Mouse (Mus musculus) liver, postnatal 0 days (tissue): ENCODE measurements around the gene Slc12a9. TPM values are rescaled to one million over a fixed set of nuclear protein-coding genes. Genes with fewer than 3 reads are reported as not detected.

ENCODE experiments used
- ATAC-seq: fragments of 200-750 bp; cut with Nextera tagmentation; 2 replicates; pipeline ENCODE4 v1.8.0; 2017; ENCODE audit warnings: mild to moderate bottlenecking, moderate library complexity
- DNase-seq: peaks from one replicate; pipeline ENCODE4 v3.0.0-alpha.2; 2016
- H3K27ac ChIP-seq: fragments of 300-500 bp; sonication (generic); 2 replicates; pipeline ENCODE4 v1.5.1; 2014; ENCODE audit warnings: antibody characterized with exemption, moderate library complexity, mild to moderate bottlenecking, low read depth
- H3K27me3 ChIP-seq: fragments of 300-500 bp; sonication (generic); 2 replicates; pipeline ENCODE4 v1.6.1; 2014; ENCODE audit warnings: low read length, control low read depth, mixed read lengths; ENCODE audit not compliant: insufficient read depth
- H3K36me3 ChIP-seq: fragments of 300-500 bp; sonication (generic); replicated peaks from 2 replicates; pipeline ENCODE4 v1.6.1; 2014; ENCODE audit warnings: mild to moderate bottlenecking, control low read depth, low read length, moderate library complexity, mixed read lengths; ENCODE audit not compliant: insufficient read depth
- H3K4me1 ChIP-seq: fragments of 300-500 bp; sonication (generic); 2 replicates; pipeline ENCODE4 v1.6.1; 2014; ENCODE audit warnings: antibody characterized with exemption, mild to moderate bottlenecking, control low read depth; ENCODE audit not compliant: insufficient read depth
- H3K4me2 ChIP-seq: fragments of 300-500 bp; sonication (generic); 2 replicates; pipeline ENCODE4 v1.6.1; 2014; ENCODE audit warnings: low read depth, mild to moderate bottlenecking, low read length, moderate library complexity, mixed read lengths
- H3K4me3 ChIP-seq: fragments of 300-500 bp; sonication (generic); 2 replicates; pipeline ENCODE4 v1.5.1; 2014; ENCODE audit warnings: low read depth, low read length
- H3K9ac ChIP-seq: fragments of 300-500 bp; sonication (generic); replicated peaks from 2 replicates; pipeline ENCODE4 v1.6.1; 2014; ENCODE audit warnings: mild to moderate bottlenecking, moderate library complexity
- H3K9me3 ChIP-seq: fragments of 300-500 bp; sonication (generic); 2 replicates; pipeline ENCODE4 v1.6.1; 2016; ENCODE audit warnings: mild to moderate bottlenecking, control low read depth, low read length, mixed read lengths
- CTCF ChIP-seq: sonication (generic); IDR thresholded peaks from 2 replicates; pipeline ENCODE4 v1.5.1; 2016; ENCODE audit warnings: antibody characterized with exemption, low read depth
- EP300 ChIP-seq: IDR thresholded peaks from 2 replicates; pipeline ENCODE4 v1.6.1; 2016; ENCODE audit warnings: antibody characterized with exemption, low read depth, mild to moderate bottlenecking
- WGBS: fragments of 180-500 bp; shearing (Covaris S2); extraction: QIAGEN DNeasy Blood & Tissue Kit; methylation state at CpG from one replicate; pipeline ENCODE4 v1.1.7; 2014; ENCODE audit not compliant: insufficient replicate concordance; 5-methylcytosine and 5-hydroxymethylcytosine counted together
- polyA plus RNA-seq: library from polyadenylated mRNA; unstranded; fragments of >200 nt; fragmentation: Nextera tagmentation; extraction: Ambion mirVana; gene quantifications from 2 replicates; pipeline ENCODE4 v1.2.1, GENCODE M21; 2015

Slc12a9 gene
- polyA plus RNA-seq, 1 experiment from 2014 or later: 3.2 TPM

- Histone ChIP-seq H3K9me3 (no peaks in the 10 kb centered on the region), H3K4me2 (0 out of 2 replicates have a peak overlapping the region, but pooled peaks have one; percentile 84), H3K9ac (no peak overlapping the region; the same call in 1 of the 2 replicates), H3K27ac (peak overlapping the region; percentile 52), H3K36me3 (no peaks in the 10 kb centered on the region), H3K4me3 (no peak overlapping the region), H3K4me1 (peaks cover 25% of the 10 kb centered on the region), H3K27me3 (0 out of 2 replicates have a peak, but pooled peaks cover 2% of the 10 kb centered on the region)
- DNase-seq (no peak), ATAC-seq (no peak)
- 63% methylated on average over 8 of the region's 8 CpGs for WGBS
- no peak for TF ChIP-seq CTCF
- TF ChIP-seq EP300: no peak
These were observed 3.8 kb upstream of the Slc12a9 start for GRCm38 (mm10) chr5:137337190-137337589.

GRCm38 (mm10) chr5:137335066-137335465 is 1.7 kb upstream of the Slc12a9 start:
- Histone ChIP-seq H3K27me3 (0 out of 2 replicates have a peak, but pooled peaks cover 2% of the 10 kb centered on the region), H3K4me2 (no peak overlapping the region), H3K27ac (no peak overlapping the region), H3K4me3 (no peak overlapping the region), H3K4me1 (peaks cover 25% of the 10 kb centered on the region), H3K9me3 (no peaks in the 10 kb centered on the region), H3K9ac (no peak overlapping the region), H3K36me3 (no peaks in the 10 kb centered on the region)
- WGBS: 78% methylated on average over 6 of the region's 6 CpGs
- DNase-seq (no peak), ATAC-seq (no peak)
- TF ChIP-seq EP300: no peak
- TF ChIP-seq CTCF: no peak

- H3K9ac ChIP-seq: no peak overlapping the region
- 0 out of 2 replicates have a peak, but pooled peaks cover 2% of the 10 kb centered on the region for H3K36me3 ChIP-seq
- no peak overlapping the region for H3K4me3 ChIP-seq
- 0 out of 2 replicates have a peak, but pooled peaks cover 2% of the 10 kb centered on the region for H3K27me3 ChIP-seq
- no peak overlapping the region for H3K4me2 ChIP-seq
- H3K4me1 ChIP-seq: peaks cover 23% of the 10 kb centered on the region
- DNase-seq (no peak), ATAC-seq (no peak)
- no peaks in the 10 kb centered on the region for H3K9me3 ChIP-seq
- WGBS: 41% methylated on average over 10 of the region's 10 CpGs
- H3K27ac ChIP-seq: no peak overlapping the region
- TF ChIP-seq EP300: no peak
- no peak for TF ChIP-seq CTCF
These were observed 920 bp upstream of the Slc12a9 start for GRCm38 (mm10) chr5:137334317-137334716.

DNA sequence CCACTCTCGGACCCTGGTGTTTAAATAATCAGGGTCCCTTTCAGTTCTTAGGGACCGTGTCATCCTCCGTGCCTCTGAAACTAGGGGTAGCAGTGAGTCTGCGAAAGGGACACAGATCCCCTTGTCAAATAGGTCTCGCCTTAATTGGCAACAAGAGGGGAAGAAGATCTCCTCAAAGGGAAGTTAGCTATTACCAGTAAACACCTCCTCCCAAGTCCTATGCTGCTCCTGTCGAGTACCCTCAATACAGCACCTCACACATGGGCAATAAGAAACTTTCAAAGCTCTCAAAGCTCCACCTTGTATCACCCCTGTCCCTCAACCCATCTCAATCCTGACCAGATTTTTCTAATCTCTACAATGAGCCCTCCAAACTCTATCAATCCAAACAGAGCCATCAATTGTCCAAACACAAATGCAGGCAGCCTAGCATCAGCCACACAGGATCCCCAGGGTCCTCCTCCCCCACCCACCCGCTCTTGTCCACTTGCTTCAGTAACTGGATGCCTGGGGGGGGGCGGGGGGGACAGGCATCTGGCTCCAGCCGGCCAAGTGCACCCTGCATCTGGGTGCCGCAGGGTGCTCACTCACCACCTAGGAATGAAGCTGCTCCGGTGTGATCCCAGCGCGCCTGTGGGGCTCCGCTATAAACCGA is 413 bp downstream of the Slc12a9 start:
- no peak for ATAC-seq
- H3K4me1 ChIP-seq: peaks cover 16% of the 10 kb centered on the region
- peak overlapping the region; percentile 62 for H3K27ac ChIP-seq

DNA sequence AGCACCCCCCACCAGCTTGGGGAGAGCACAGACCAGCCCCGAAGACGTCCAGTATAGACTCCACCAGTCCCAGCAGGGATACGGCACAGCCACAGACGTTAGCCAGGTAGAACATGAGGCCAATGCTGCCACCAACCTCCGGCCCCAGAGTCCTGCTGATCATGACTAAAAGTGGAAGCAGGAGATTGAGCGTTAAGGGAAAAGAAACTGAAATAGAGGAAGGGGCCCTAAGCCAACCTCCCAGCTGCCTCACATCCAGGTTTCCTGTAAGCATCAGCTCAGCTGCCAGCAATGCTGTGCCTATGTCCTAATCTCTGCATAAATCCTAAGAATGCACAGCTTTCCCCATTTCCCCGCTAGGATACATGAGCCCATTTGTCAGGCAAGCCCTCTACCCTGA is 2.5 kb downstream of the Slc12a9 start:
- no peak for TF ChIP-seq EP300
- no peak for TF ChIP-seq CTCF
- no peak for DNase-seq
- Histone ChIP-seq H3K4me3 (no peak overlapping the region), H3K36me3 (peaks cover 2% of the 10 kb centered on the region; the same call in 1 of the 2 replicates), H3K27me3 (no peaks in the 10 kb centered on the region), H3K4me1 (peaks cover 8% of the 10 kb centered on the region), H3K4me2 (no peak overlapping the region), H3K9ac (no peak overlapping the region), H3K9me3 (no peaks in the 10 kb centered on the region), H3K27ac (0 out of 2 replicates have a peak overlapping the region, but pooled peaks have one; percentile 11)
- WGBS: 68% methylated on average over 7 of the region's 7 CpGs
- no peak for ATAC-seq

More for the DNA sequence above, 413 bp downstream of the Slc12a9 start:
- Histone ChIP-seq H3K27me3 (no peaks in the 10 kb centered on the region), H3K9me3 (no peaks in the 10 kb centered on the region), H3K4me3 (peak overlapping the region; percentile 56), H3K36me3 (0 out of 2 replicates have a peak, but pooled peaks cover 2% of the 10 kb centered on the region), H3K9ac (peak overlapping the region; percentile 64), H3K4me2 (peak overlapping the region; percentile 76)
- 10% methylated on average over 15 of the region's 15 CpGs for WGBS
- no peak for TF ChIP-seq EP300
- TF ChIP-seq CTCF: no peak
- DNase-seq: no peak

DNA sequence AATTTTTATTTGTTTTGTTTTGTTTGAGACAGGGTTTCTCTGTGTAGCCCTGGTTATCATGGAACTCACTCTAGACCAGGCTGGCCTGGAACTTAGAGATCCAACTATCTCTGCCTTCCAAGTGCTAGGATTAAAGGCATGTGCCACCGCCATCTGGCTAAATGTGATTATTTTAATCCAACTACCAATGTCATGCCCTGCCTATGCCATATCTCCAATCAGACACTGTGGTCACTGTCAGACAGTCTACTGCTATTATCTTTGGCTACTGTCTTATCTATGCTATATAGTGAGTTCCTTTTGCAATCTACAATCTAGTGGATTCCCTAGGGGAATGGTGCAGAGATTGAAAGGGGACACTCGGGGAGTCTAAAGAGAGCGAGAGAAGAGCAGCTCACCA is 12.4 kb downstream of the Slc12a9 start:
- Histone ChIP-seq H3K27ac (no peak overlapping the region), H3K4me1 (peaks cover 4% of the 10 kb centered on the region; the same call in 1 of the 2 replicates), H3K9me3 (no peaks in the 10 kb centered on the region), H3K4me2 (no peak overlapping the region), H3K4me3 (no peak overlapping the region), H3K27me3 (no peaks in the 10 kb centered on the region), H3K9ac (no peak overlapping the region), H3K36me3 (peaks cover 6% of the 10 kb centered on the region; the same call in 1 of the 2 replicates)
- ATAC-seq: peak; percentile 41
- TF ChIP-seq CTCF (no peak), EP300 (peak; percentile 81)
- WGBS: 75% methylated on average over 3 of the region's 3 CpGs
- DNase-seq: no peak
